Mouse (Mus musculus): ENCODE measurements around the gene Kbtbd3.

DNA sequence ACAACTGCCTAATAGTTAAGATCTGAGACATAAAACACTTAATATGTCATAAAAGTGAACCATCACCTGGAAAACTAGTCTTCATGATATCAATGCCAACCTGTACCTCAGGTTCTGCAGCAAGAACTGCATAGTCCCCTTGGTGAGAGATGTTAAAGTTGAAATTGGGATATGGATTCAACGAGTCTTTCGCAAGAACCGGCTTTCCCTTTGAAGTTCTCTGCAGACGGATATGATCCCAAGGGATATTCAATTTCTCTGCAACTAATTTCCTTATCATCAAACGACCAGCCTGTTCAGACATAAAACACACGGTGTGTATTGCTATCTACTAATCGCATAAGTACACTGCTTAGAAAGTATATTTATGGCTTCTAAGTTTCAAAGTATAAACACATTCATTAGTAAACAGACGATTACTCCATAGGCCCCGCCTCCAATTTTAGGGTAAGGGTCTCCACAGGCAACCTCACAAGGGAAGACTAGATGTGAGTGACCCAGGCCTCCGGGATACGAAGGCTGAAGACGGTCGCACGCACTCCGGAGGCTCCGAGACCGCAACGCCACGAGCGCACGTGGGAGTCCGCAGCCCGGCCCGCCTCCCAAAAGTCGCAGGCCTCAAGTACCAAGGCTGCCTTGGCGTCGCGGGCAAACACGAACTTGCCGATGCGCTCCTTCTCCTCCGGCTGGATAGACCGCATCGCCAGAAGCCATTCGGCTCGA, 844 bp upstream of the Kbtbd3 start:
- TF ChIP-seq CTCF (IDR thresholded peaks at IDR 0.05; ENCODE audit: low read depth): no peak
- no peak for TF ChIP-seq EP300 (optimal IDR thresholded peaks at IDR 0.05)
